Mouse (Mus musculus): Measurements from ENCODE around the gene Slc44a3. TPM values are rescaled to one million over a fixed set of nuclear protein-coding genes. Genes with fewer than 3 reads are reported as not detected.
"Not testable (repeated sequence)": the region's sequence is repeated elsewhere in the genome, so short reads cannot be mapped to it uniquely, and the experiment has no call there.

The Slc44a3 gene
- polyA plus RNA-seq, 1 experiment from 2014 or later: 0.65 TPM

DNA sequence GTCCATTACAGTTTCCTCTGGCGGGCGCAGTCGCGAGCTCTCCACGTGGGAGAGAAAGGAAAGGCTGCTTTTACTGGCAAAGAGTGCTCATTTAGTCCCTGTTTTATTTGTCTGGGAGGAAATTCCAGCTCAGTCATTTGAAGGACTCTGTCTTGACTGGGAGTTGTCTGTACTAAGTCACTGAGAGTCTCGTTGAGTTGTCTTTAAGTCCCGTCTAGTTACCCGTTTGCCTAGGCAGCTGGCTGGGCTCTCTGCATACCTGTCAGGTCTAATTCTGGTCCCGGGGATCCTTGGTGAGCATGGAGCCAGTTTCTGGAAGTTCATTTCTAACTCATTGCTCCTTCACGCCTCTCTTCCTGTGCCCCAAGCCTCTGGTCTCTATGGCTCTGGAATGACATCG lies 20.5 kb upstream of the Slc44a3 start:
- no peaks in the 10 kb centered on the region for H3K27me3 ChIP-seq
- WGBS: 50% methylated on average over 11 of the region's 11 CpGs
- no peak overlapping the region for H3K4me2 ChIP-seq
- no peaks in the 10 kb centered on the region for H3K9me3 ChIP-seq
- no peak for ATAC-seq (ENCODE audit: insufficient number of reproducible peaks, insufficient read depth, low FRiP score, low TSS enrichment, low read depth)
- H3K9ac ChIP-seq (replicated peaks): no peak overlapping the region
- H3K4me1 ChIP-seq (replicated peaks): peaks cover 6% of the 10 kb centered on the region; the same call in 1 of the 2 replicates
- no peaks in the 10 kb centered on the region for H3K36me3 ChIP-seq
- 0 out of 2 replicates have a peak overlapping the region, but pooled peaks have one; percentile 45 for H3K27ac ChIP-seq
- H3K4me3 ChIP-seq (replicated peaks): no peak overlapping the region

DNA sequence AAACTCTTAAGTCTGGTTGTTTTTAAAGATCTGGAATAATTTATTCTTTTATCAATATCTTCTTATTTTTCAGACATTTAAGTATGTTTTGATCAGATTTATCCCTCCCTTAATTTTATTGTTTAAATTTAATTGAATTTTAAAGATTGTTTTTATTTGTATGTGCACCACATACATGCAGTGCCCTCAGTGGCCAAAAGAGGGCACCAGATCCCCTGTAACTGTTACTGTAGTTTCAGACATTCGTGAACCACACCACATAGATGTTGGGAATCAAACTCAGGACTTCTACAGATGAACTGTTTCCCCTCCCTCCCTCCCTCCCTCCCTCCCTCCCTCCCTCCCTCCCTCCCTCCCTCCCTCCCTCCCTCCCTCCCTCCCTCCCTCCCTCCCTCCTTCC lies 18.2 kb upstream of the Slc44a3 start:
- WGBS: 7% methylated on average over 1 of the region's 1 CpGs

GRCm38 (mm10) chr3:121547851-121548624 lies 15.8 kb upstream of the Slc44a3 start:
- Histone ChIP-seq H3K4me1 (replicated peaks) (peaks cover 6% of the 10 kb centered on the region; the same call in 1 of the 2 replicates), H3K4me3 (replicated peaks) (no peak overlapping the region), H3K27ac (no peak overlapping the region), H3K4me2 (no peak overlapping the region), H3K27me3 (no peaks in the 10 kb centered on the region), H3K9ac (replicated peaks) (no peak overlapping the region), H3K36me3 (no peaks in the 10 kb centered on the region), H3K9me3 (no peaks in the 10 kb centered on the region)
- ATAC-seq (ENCODE audit: insufficient number of reproducible peaks, insufficient read depth, low FRiP score, low TSS enrichment, low read depth): no peak
- WGBS: 75% methylated on average over 15 of the region's 15 CpGs

More for the DNA sequence above, 18.2 kb upstream of the Slc44a3 start:
- H3K27me3 ChIP-seq: no peaks in the 10 kb centered on the region
- no peaks in the 10 kb centered on the region for H3K9me3 ChIP-seq
- H3K9ac ChIP-seq (replicated peaks): no peak overlapping the region
- no peak overlapping the region for H3K4me2 ChIP-seq
- H3K4me3 ChIP-seq (replicated peaks): no peak overlapping the region
- H3K36me3 ChIP-seq: no peaks in the 10 kb centered on the region
- no peak overlapping the region for H3K27ac ChIP-seq
- H3K4me1 ChIP-seq (replicated peaks): peaks cover 6% of the 10 kb centered on the region; the same call in 1 of the 2 replicates
- ATAC-seq (ENCODE audit: insufficient number of reproducible peaks, insufficient read depth, low FRiP score, low TSS enrichment, low read depth): no peak

DNA sequence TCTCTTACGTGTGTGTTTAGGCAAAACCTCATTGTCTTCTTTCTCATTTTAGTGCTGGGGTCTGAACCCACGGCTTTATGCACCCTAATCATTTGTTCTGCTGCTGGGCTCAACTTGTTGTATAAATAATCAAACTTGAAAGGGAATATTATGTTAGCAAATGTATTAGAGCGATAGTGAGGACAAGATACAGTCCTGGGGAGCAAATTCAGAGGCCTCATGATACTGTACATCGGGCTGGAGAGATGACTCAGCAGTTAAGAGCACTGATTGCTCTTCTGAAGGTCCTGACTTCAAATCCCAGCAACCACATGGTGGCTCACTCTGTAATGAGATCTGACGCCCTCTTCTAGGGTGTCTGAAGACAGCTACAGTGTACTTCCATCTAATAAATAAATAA lies 8.4 kb upstream of the Slc44a3 start:
- 62% methylated on average over 5 of the region's 5 CpGs for WGBS
- H3K27me3 ChIP-seq: no peaks in the 10 kb centered on the region
- H3K9me3 ChIP-seq: no peaks in the 10 kb centered on the region
- no peak overlapping the region for H3K4me3 ChIP-seq (replicated peaks)
- 0 out of 2 replicates have a peak, but pooled peaks cover 15% of the 10 kb centered on the region for H3K4me1 ChIP-seq (replicated peaks)
- no peak overlapping the region for H3K4me2 ChIP-seq
- no peak overlapping the region for H3K9ac ChIP-seq (replicated peaks)
- no peaks in the 10 kb centered on the region for H3K36me3 ChIP-seq
- H3K27ac ChIP-seq: no peak overlapping the region
- no peak for ATAC-seq (ENCODE audit: insufficient number of reproducible peaks, insufficient read depth, low FRiP score, low TSS enrichment, low read depth)

GRCm38 (mm10) chr3:121539871-121540431 lies 7.7 kb upstream of the Slc44a3 start:
- H3K36me3 ChIP-seq: no peaks in the 10 kb centered on the region
- H3K9ac ChIP-seq (replicated peaks): no peak overlapping the region
- no peak overlapping the region for H3K4me3 ChIP-seq (replicated peaks)
- 0 out of 2 replicates have a peak, but pooled peaks cover 15% of the 10 kb centered on the region for H3K4me1 ChIP-seq (replicated peaks)
- ATAC-seq (ENCODE audit: insufficient number of reproducible peaks, insufficient read depth, low FRiP score, low TSS enrichment, low read depth): 0 out of 2 replicates have a peak, but pooled peaks have one; percentile 45
- WGBS: 9% methylated on average over 8 of the region's 8 CpGs
- peaks cover 2% of the 10 kb centered on the region; the same call in 1 of the 2 replicates for H3K27me3 ChIP-seq
- H3K4me2 ChIP-seq: no peak overlapping the region
- H3K9me3 ChIP-seq: no peaks in the 10 kb centered on the region
- H3K27ac ChIP-seq: no peak overlapping the region

- H3K4me3 ChIP-seq (replicated peaks): not testable (repeated sequence)
Measured at GRCm38 (mm10) chr3:121538847-121539246, 6.6 kb upstream of the Slc44a3 start.

GRCm38 (mm10) chr3:121537996-121538395 lies 5.8 kb upstream of the Slc44a3 start:
- Histone ChIP-seq H3K36me3 (no peaks in the 10 kb centered on the region), H3K9me3 (no peaks in the 10 kb centered on the region), H3K27me3 (peaks cover 19% of the 10 kb centered on the region), H3K4me3 (replicated peaks) (no peak overlapping the region), H3K27ac (no peak overlapping the region), H3K9ac (replicated peaks) (no peak overlapping the region), H3K4me1 (replicated peaks) (0 out of 2 replicates have a peak, but pooled peaks cover 15% of the 10 kb centered on the region), H3K4me2 (no peak overlapping the region)
- ATAC-seq (ENCODE audit: insufficient number of reproducible peaks, insufficient read depth, low FRiP score, low TSS enrichment, low read depth): no peak
- WGBS: 87% methylated on average over 3 of the region's 3 CpGs

More at GRCm38 (mm10) chr3:121538847-121539246, 6.6 kb upstream of the Slc44a3 start:
- H3K9ac ChIP-seq (replicated peaks); H3K27ac ChIP-seq; ATAC-seq (ENCODE audit: insufficient number of reproducible peaks, insufficient read depth, low FRiP score, low TSS enrichment, low read depth); H3K4me2 ChIP-seq; H3K36me3 ChIP-seq; H3K9me3 ChIP-seq: not testable (repeated sequence)
- WGBS: 60% methylated on average over 3 of the region's 3 CpGs
- peaks cover 12% of the 10 kb centered on the region; the same call in 1 of the 2 replicates for H3K27me3 ChIP-seq
- H3K4me1 ChIP-seq (replicated peaks): 0 out of 2 replicates have a peak, but pooled peaks cover 15% of the 10 kb centered on the region

DNA sequence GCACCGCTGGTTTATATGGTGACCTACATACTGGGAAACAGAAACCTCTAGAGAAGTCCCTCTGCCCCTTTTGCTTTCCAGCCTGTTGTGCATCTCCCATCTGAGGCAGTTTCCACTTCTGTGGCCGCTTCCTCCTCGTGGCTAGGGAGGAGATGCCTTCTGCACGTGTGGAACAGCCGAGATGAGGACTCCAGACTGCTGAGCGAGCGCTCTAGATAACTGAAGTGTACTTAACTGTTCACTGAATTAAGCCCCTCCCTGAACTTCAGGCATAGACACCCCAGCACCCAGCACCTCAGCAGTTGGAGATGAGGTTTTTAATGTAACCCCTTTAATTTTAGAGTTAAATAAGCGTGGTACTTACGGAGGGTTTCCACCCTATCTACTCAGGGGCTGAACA lies 4.6 kb upstream of the Slc44a3 start:
- Histone ChIP-seq H3K36me3 (no peaks in the 10 kb centered on the region), H3K4me2 (no peak overlapping the region), H3K4me3 (replicated peaks) (no peak overlapping the region), H3K9ac (replicated peaks) (no peak overlapping the region), H3K27ac (0 out of 2 replicates have a peak overlapping the region, but pooled peaks have one; percentile 50), H3K4me1 (replicated peaks) (peaks cover 22% of the 10 kb centered on the region), H3K27me3 (peaks cover 30% of the 10 kb centered on the region), H3K9me3 (no peaks in the 10 kb centered on the region)
- 74% methylated on average over 9 of the region's 9 CpGs for WGBS
- ATAC-seq (ENCODE audit: insufficient number of reproducible peaks, insufficient read depth, low FRiP score, low TSS enrichment, low read depth): no peak

DNA sequence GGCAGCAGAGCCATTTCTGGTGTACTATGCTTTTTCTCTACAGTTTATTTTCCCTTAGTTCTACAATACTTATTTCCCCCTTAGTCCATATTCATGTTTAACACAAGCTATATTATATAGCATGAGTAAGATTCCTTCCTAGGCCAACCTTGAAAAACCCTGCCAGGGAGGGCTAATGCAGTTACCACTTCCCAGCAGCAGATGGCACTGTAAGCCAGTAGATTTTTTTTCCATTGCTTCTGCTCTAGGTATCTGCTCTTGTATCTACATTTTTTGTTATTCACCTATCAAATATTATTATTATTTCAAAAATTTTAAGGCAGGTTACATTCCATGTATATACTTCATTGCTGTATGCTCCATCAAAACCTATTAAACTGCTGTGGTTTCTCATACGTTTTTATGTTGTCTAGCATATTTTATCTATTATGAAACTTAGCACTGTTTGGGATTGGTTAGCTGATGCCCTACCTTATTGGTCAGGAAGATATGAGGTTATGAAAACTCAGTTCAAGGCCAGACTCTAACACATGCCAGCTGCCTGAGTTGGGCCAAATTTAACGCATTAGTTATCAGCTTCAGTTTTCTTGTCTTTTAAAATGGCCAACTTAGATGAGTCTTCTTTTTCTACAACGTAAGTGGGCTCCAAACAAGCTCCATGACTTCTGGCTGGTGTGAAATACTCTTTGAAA lies 3.8 kb upstream of the Slc44a3 start:
- no peak overlapping the region for H3K4me2 ChIP-seq
- H3K9me3 ChIP-seq: no peaks in the 10 kb centered on the region
- H3K27ac ChIP-seq: no peak overlapping the region
- ATAC-seq (ENCODE audit: insufficient number of reproducible peaks, insufficient read depth, low FRiP score, low TSS enrichment, low read depth): no peak
- no peak overlapping the region for H3K4me3 ChIP-seq (replicated peaks)
- 84% methylated on average over 3 of the region's 3 CpGs for WGBS
- no peak overlapping the region for H3K9ac ChIP-seq (replicated peaks)
- peaks cover 37% of the 10 kb centered on the region for H3K27me3 ChIP-seq
- H3K36me3 ChIP-seq: no peaks in the 10 kb centered on the region
- H3K4me1 ChIP-seq (replicated peaks): peaks cover 25% of the 10 kb centered on the region

DNA sequence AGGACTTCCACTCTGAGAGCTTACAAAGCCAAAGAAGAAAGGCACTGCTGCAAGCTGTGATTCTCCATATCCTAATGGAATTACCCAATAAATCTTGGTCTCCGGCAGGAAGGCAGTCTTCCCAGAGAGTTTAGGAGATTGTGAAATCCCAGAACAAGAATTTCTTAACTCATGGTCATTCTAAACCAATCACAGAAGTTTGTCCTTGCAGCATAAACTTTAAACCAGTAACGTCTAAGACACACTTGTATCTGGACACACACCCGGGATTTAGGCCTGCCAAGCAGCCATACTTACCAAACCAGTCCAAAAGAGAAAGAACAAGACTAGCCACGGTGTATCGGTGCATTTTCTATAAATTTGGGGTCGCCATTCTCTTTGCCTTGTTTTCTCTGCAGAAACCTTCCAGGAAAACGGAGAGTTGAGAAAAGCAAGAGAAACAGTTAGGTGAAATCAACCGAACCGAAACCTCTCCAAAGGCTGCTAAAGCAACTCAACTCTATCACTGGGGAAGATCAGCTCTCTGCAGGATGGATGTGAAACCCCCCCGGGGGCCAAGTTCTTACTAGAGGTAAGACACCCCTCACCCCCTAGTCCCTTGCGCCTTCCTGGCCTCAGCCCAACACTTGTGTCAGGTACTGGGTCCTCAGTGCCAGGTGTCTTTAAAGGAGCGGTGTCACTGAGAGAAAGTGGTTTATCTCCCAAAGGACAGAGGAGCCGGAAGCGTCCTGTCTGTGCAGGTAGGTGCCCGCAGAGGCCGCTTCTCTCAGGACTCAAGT lies 645 bp downstream of the Slc44a3 start:
- WGBS: 43% methylated on average over 16 of the region's 16 CpGs
- ATAC-seq (ENCODE audit: insufficient number of reproducible peaks, insufficient read depth, low FRiP score, low TSS enrichment, low read depth): no peak
- H3K4me3 ChIP-seq (replicated peaks): peak overlapping the region; percentile 26

More for the DNA sequence above, 645 bp downstream of the Slc44a3 start:
- H3K9ac ChIP-seq (replicated peaks): no peak overlapping the region
- H3K27ac ChIP-seq: no peak overlapping the region
- H3K36me3 ChIP-seq: no peaks in the 10 kb centered on the region
- H3K4me2 ChIP-seq: peak overlapping the region; percentile 58
- H3K4me1 ChIP-seq (replicated peaks): peaks cover 27% of the 10 kb centered on the region
- H3K27me3 ChIP-seq: peaks cover 38% of the 10 kb centered on the region
- H3K9me3 ChIP-seq: no peaks in the 10 kb centered on the region

All from limb, embryonic 12.5 days (tissue).